Mouse (Mus musculus): ENCODE measurements around the gene Itgb6. TPM values are rescaled to one million over a fixed set of nuclear protein-coding genes. Genes with fewer than 3 reads are reported as not detected.

The Itgb6 gene
- polyA plus RNA-seq (2015; fragmentation: Illumina TruSeq; extraction: RNeasy Lipid Tissue Mini Kit (QIAGEN cat#74804); ENCODE audit: insufficient read depth, low replicate concordance): not detected

DNA sequence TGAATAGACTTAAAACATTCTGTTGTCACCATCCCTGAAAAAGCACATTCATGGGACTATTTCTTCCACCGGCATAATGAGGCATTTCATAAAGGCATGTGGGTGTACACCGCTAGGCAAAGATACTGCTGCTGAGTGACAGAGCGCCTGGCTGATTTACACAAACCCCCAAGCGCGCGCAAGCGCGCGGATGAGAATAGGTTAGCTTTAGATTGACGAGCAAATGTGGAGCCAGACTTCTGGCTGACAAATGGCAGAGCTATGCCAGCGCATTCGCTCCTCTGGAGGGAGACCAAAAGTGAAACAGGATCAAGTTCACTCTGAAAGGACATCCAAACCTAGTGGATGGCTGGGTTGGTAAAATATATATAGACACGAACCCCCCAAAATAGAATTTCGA, at the start of gene Itgb6:
Gene Itgb6 (minus strand): TSS at position 130 of the 400 bp plus-strand sequence.

GRCm38 (mm10) chr2:60552902-60553682, 169.4 kb downstream of the Itgb6 start, which contains the start of gene Pla2r1:
Pla2r1 (minus strand) TSS chr2:60553308.

Other genes with a start within 250 kb of the Itgb6 start
- 5.6 TPM for gene Pla2r1, start 169.3 kb downstream of the Itgb6 start, polyA plus RNA-seq (2015; fragmentation: Illumina TruSeq; extraction: RNeasy Lipid Tissue Mini Kit (QIAGEN cat#74804); ENCODE audit: insufficient read depth, low replicate concordance)
- gene Rbms1, start 240.5 kb upstream of the Itgb6 start, polyA plus RNA-seq (2015; fragmentation: Illumina TruSeq; extraction: RNeasy Lipid Tissue Mini Kit (QIAGEN cat#74804); ENCODE audit: insufficient read depth, low replicate concordance): 90.1 TPM

Data from spleen, adult 10 weeks (tissue).